Mouse (Mus musculus) megakaryocyte-erythroid progenitor cell, adult 5-6 weeks (primary cell): ENCODE data around the gene Tpt1. TPM values are rescaled to one million over a fixed set of nuclear protein-coding genes. Genes with fewer than 3 reads are reported as not detected.
"Not testable (repeated sequence)": the region's sequence is repeated elsewhere in the genome, so short reads cannot be mapped to it uniquely, and the experiment has no call there.

Experiments
- ATAC-seq: replicated peaks from 2 replicates; pipeline ENCODE4 v1.8.0; 2016; ENCODE audit warnings: mild to moderate bottlenecking, inconsistent platforms; ENCODE audit not compliant: severe bottlenecking, poor library complexity, low FRiP score, low TSS enrichment
- total RNA-seq, 2 experiments: library from RNA; stranded (forward) in 1 of 2; stranded (reverse) in 1 of 2; fragments of 200-1000, 215-1000 nt in 1 of 2; fragments of >200 nt in 1 of 2; fragmentation: Nextera tagmentation in 1 of 2; gene quantifications; 2 replicates each; pipeline ENCODE4 v1.2.3; 2014 to 2017

Gene Tpt1
- total RNA-seq (2014; fragmentation: Nextera tagmentation) (4,413 and 4,416 TPM in 2 replicates), total RNA-seq (2017) (839 and 1,119 TPM in 2 replicates)

DNA sequence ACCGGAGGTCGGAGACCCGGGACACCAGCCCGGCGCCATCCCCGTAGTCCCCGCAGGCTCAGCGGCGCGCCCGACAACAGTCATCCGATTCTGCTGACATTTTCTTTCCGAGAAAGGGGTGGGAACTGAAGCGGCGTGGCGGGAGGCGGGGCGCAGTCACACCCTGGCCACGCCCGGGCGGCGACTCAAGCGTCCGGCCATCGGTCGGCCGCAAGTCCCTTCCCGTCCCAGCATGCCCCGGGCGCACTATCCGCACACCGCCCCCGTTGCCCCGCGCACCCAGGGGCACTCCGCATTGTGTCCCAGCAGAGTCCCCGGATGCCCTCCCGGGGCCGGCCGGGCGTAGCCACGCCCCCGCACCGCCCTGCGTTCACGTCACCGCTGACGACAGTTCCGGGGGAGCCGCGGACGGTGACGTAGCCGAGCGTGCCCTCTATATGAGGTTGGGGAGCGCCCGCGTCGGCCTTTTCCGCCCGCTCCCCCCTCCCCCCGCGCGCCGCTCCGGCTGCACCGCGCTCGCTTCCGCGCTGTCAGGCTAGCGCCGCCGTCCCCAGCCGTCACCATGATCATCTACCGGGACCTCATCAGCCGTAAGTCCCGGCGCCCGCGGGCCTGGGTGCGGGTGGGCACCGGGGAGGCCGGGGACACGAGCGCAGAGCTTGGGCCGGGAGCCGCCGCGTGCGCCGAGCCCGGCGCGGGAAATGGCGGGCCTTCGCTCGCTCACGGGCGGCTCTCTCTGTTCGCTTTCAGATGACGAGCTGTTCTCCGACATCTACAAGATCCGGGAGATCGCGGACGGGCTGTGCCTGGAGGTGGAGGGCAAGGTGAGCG is at the start of gene Tpt1:
TSS of gene Tpt1 (plus strand) at position 227 of the 831 bp plus-strand sequence.
- ATAC-seq = peak; percentile 92

GRCm38 (mm10) chr14:75795918-75796317 is 49.0 kb upstream of the Tpt1 start:
- ATAC-seq = no peak

- ATAC-seq = no peak
Measured at GRCm38 (mm10) chr14:75797769-75798386, 47.0 kb upstream of the Tpt1 start.

DNA sequence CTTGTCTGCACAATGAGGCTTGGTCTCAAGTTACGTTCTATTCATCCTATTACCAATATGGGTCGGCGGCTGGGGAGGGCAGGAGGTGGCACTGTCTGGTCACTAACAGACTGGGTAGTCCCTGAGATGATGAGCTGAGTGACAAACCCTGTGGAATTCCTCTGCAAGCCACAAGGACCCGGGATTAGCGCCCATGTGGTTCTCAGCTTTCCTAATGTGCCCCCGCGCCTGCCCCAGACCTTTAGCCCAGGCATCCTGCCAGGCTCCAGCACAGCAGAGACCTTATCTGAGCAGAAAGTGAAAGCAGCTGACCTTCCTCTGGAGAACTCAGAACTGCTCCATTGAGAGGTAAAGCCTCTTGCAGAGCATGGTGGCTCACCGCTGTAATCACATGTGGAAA is 37.1 kb upstream of the Tpt1 start:
- peak; percentile 68 for ATAC-seq

- ATAC-seq = no peak
Measured at GRCm38 (mm10) chr14:75809931-75810330, 35.0 kb upstream of the Tpt1 start.

GRCm38 (mm10) chr14:75818528-75818927 is 26.4 kb upstream of the Tpt1 start:
- no peak for ATAC-seq

- no peak for ATAC-seq
Measured at GRCm38 (mm10) chr14:75819341-75819740, 25.6 kb upstream of the Tpt1 start.

DNA sequence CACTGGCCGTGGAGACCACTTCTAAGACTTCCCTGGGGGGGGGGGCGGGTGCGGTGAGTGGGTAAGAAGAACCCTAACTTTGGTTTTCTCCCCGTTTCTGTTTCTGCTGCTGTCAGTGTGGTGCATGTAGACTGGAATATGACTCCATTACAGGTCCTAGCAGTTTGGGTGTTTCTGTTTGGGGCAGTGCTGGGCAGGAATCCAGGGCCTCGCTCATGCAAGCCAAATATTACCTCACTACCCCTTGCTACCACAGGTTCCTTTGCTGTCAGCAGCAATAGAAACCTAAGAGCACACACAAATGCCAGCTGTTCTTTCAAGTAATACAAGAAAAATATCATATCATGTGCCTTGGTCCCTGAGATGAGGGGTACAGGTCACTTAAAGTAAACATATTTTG is 24.9 kb upstream of the Tpt1 start:
- ATAC-seq = no peak

DNA sequence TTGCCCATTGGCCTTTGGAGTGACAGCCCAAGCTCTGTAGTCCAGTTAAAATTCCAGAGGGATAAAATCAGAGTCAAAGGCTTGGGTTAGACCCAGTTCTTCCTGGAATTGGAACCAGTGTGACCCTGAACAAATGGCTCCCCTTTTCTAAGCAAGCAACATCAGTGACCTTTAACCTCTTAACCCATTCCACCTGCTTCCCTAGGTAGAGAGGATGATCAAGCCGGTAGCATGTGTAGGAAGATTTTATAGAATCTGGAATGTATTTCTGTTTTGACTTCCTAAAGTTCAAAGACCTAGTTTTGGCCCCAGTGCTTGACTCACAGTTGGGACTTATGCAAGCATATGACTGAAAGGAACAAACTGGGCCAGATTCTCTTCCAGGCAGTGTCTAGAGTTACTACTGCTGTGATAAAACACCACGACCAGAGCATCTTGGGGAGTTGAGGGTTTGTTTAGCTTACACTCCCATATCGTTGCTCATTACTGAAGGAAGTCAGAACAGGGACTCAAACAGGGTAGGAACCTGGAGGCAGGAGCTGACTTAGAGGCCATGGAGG is 18.0 kb upstream of the Tpt1 start:
- no peak for ATAC-seq

DNA sequence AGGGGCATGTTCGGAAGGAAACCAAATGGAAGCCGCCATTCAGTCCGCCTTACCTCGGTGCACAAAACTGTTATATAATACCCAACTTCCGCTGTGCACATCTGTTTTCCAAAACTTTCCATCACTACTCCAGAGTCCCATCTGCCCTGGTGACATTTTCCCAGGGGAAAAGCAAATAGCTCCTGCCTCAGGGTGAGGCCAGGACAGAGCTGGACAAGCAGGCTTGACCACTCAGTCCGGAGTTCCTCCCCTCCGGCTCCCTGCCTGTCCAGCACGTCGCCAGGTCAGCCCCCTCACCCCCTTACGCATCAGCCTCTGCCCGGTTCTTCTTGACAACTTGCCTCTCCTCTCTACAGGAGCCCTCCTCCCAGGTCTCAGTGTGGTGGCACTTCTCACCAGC is 16.7 kb upstream of the Tpt1 start:
- peak; percentile 31; the same call in 1 of the 2 replicates for ATAC-seq

DNA sequence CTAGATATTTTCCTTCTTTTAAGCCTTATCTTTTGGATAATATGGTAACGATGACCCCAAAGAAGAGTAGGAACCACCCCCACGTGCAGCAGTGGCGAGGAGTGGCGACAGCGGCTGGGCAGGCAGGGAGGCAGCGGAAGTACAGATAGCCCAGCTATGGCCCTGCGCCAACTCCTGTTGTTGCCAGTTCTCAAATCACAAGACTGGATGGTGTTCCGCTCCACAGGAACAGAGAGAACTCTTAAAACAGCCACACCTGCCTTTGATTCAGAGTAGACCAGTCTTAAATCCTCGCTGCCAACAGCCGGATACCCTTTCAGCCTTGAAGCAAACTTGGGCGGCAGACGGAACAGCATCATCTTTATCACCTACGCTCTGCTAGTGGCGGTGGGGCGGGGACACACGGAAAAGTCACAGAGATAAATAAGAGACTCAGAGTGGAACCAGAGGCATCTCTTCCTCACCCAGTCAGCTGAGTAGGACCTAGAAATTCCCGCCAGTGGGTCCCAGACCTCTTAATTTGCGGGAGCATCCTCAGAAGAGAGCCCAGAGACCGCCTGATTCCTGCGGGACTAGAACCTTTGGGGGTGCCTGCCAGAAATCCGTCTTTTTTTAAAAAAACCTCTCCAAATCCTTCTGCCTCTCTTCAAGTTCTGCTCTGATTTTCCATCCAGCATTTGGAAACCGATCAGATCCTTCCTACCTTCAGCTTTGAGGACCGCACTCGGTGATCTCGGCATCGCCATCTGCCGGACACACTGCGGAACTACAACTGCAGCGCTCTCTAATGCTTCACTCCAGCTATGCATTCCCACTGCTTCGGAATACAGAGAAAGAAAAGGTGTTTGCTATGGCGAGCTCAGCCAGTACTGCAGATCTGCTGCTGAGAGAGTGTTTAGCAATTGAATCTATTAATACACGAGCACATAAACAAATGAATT is 15.8 kb upstream of the Tpt1 start:
- ATAC-seq = peak; percentile 73

DNA sequence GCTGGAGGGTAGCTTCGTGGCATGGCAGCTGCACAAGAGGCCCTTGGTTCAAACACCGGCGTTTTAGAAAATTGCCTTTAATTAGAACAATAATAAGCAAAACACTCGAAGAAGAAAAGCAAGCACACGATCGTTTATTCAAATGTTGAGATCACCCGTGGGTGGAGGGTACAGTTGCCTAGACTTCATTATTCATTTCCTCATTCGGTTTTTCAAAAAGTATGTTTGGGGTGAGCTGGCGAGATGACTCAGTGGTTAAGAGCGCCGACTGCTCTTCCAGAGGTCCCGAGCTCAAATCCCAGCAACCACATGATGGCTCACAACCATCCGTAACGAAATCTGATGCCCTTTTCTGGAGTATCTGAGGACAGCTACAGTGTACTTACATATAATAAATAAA is 15.1 kb upstream of the Tpt1 start:
- ATAC-seq = not testable (repeated sequence)

GRCm38 (mm10) chr14:75832031-75832430 is 12.9 kb upstream of the Tpt1 start:
- no peak for ATAC-seq

DNA sequence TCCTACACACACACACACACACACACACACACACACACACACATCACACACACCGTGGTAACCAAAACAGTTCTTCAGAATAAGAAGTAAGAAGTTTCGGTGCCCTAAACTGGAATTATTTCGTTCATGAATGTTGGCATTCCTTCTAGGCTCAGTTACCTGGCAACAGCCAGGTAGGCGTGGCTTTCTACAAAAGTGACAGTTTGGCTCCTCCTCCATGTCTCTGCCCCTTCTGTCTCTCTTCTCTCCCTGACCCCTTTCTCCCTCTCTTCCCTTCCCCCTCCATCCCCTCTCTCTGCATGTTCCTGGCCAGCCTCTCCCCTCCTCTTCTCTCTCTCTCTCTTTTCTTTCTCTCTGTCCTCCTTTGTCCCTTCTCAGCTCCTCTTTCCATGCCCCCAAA is 11.9 kb upstream of the Tpt1 start:
- ATAC-seq = no peak

- ATAC-seq = no peak
Measured at GRCm38 (mm10) chr14:75833546-75834250, 11.2 kb upstream of the Tpt1 start.

DNA sequence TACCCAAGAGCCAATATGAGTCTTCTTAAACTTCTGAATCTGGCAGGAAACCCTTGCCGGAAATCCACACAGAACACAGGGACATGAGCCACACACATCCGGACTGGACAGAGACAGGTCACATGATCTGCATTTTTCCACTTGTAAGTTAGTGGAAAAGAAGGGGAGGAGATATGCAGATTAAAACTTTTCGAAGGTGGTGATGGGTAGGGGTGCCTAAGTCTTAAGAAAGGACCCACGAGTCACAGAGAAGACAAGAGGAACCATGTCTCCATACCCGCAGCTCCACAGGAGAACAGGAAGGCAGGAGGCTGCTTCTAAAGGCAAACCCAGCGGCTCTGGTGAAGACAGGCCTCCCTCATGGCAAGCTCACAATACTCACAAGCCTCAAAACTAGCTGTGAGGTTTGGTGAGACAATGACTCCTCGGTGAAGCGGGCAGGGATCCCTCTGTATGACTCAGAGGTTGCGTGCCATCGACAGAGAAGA is 10.6 kb upstream of the Tpt1 start:
- peak; percentile 60 for ATAC-seq

DNA sequence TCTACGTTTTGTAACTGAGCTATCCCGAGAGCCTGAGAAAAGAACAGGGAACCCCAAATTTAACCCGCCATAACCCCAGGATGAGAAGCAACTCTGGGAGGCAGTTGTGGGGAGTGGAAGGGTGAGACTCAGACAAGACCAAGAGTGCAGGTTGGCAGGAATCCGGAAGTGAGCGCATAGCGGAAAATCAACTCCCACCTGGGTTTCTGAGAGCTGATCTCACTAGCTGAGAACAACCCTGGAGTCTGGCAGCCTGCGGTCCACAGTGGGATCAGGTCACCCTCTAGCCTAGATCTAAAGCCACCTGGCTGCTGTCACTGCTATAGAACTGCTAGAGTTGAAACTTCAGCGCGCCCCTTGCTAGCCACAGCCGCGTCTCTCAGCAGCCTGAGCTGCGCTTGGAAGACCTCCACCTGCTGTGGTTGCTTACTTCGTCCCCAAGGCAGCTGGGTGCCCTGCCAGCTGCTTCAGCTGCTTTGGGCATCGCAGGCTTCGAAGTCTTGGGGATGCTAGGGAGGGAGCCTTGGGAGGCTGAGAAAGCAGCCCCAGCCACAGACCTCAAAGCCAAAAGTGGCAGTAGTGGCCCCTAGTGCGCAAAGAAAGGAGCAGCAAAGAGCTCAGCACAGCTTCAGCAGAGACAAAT is 10.0 kb upstream of the Tpt1 start:
- peak; percentile 56 for ATAC-seq

DNA sequence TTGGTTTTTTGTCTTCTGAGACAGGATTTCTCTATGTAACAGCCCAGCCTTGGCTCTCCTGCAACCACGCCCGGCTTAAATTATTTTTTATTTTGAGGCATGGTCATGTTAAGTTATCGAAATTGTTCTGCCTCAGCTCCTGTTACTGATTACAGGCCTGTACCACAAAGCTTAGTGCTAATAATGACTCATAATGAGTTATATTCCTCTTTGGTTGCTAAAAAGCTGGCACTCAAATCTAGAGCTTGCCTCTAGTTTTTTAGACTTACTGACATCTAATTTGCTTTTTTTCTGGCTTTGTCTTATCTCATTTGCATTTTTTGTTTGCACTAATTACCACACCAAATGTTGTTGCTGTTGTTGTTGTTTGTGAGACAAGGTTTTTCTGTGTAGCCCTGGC is 8.3 kb upstream of the Tpt1 start:
- ATAC-seq = no peak
